Mouse (Mus musculus) liver, embryonic 14.5 days (tissue): ENCODE measurements at regions not wholly inside any gene's neighbourhood (a gene's known extent, or its start where the extent isn't known, plus 50 kb on each side); places are given as distances from the start of the nearest gene placed in this dataset.

ENCODE experiments used
- ATAC-seq: fragments of 200-750 bp; cut with Nextera tagmentation; 2 replicates; pipeline ENCODE4 v1.8.0; 2017; ENCODE audit warnings: moderate number of reproducible peaks, mild to moderate bottlenecking, moderate library complexity; ENCODE audit not compliant: insufficient read depth
- DNase-seq, 3 experiments: peaks; one replicate each; pipeline ENCODE4 v3.0.0-alpha.2; 2012 to 2013; ENCODE audit warnings: low read depth in 3 of 3, low spot score in 3 of 3
- H3K27ac ChIP-seq: fragments of 300-500 bp; sonication (generic); 2 replicates; pipeline ENCODE4 v1.5.1; 2014; ENCODE audit warnings: moderate library complexity, mild to moderate bottlenecking, control low read depth, inconsistent platforms
- H3K27me3 ChIP-seq: fragments of 300-500 bp; sonication (generic); 2 replicates; pipeline ENCODE4 v1.6.1; 2014; ENCODE audit warnings: mild to moderate bottlenecking, low read length, moderate library complexity; ENCODE audit not compliant: control insufficient read depth, insufficient read depth
- H3K36me3 ChIP-seq: fragments of 300-500 bp; sonication (generic); replicated peaks from 2 replicates; pipeline ENCODE4 v1.6.1; 2014; ENCODE audit warnings: low read depth; ENCODE audit not compliant: control insufficient read depth, insufficient read depth
- H3K4me1 ChIP-seq, 2 experiments: fragments of 200-500 bp in 1 of 2; fragments of 300-500 bp in 1 of 2; sonication (generic) in 1 of 2; replicated peaks; 2 replicates each; pipeline ENCODE4 v1.6.1; 2012 to 2014; ENCODE audit warnings: antibody characterized with exemption in 1 of 2, inconsistent platforms in 1 of 2, low read length in 1 of 2; ENCODE audit not compliant: control insufficient read depth in 2 of 2, insufficient read depth in 2 of 2
- H3K4me2 ChIP-seq: fragments of 300-500 bp; sonication (generic); 2 replicates; pipeline ENCODE4 v1.6.1; 2014; ENCODE audit warnings: low read depth, mild to moderate bottlenecking, control low read depth, moderate library complexity
- H3K4me3 ChIP-seq, 2 experiments: fragments of 200-500 bp in 1 of 2; fragments of 300-500 bp in 1 of 2; sonication (generic) in 1 of 2; 2 replicates each; pipeline ENCODE4 v1.5.1; 2012 to 2014; ENCODE audit warnings: low read depth in 2 of 2, low read length in 2 of 2, mild to moderate bottlenecking in 2 of 2, control low read depth in 1 of 2, inconsistent platforms in 1 of 2, moderate library complexity in 1 of 2; ENCODE audit not compliant: insufficient read depth in 1 of 2
- H3K9ac ChIP-seq: fragments of 300-500 bp; sonication (generic); replicated peaks from 2 replicates; pipeline ENCODE4 v1.6.1; 2014; ENCODE audit warnings: mild to moderate bottlenecking, control low read depth, moderate library complexity
- H3K9me3 ChIP-seq: fragments of 300-500 bp; sonication (generic); 2 replicates; pipeline ENCODE4 v1.6.1; 2016; ENCODE audit warnings: low read length, mixed read lengths; ENCODE audit not compliant: control insufficient read depth
- CTCF ChIP-seq: IDR thresholded peaks from 2 replicates; pipeline ENCODE4 v1.5.1; 2016; ENCODE audit warnings: antibody characterized with exemption, low read depth, control low read depth
- EP300 ChIP-seq: IDR thresholded peaks from 2 replicates; pipeline ENCODE4 v1.6.1; 2016; ENCODE audit warnings: antibody characterized with exemption, low read depth
- WGBS: fragments of 180-500 bp; shearing (Covaris S2); extraction: QIAGEN DNeasy Blood & Tissue Kit; methylation state at CpG from one replicate; pipeline ENCODE4 v1.1.7; 2014; ENCODE audit not compliant: insufficient replicate concordance; 5-methylcytosine and 5-hydroxymethylcytosine counted together

- Histone ChIP-seq H3K27ac (no peak overlapping the region), H3K27me3 (no peaks in the 10 kb centered on the region), H3K36me3 (no peaks in the 10 kb centered on the region), H3K9me3 (no peaks in the 10 kb centered on the region), H3K4me2 (no peak overlapping the region; the same call in 1 of the 2 replicates), H3K4me3 (no peak overlapping the region), H3K9ac (no peak overlapping the region), H3K4me1 (no peaks in the 10 kb centered on the region)
- ATAC-seq = no peak
- DNase-seq = no peak
- TF ChIP-seq CTCF (no peak), EP300 (no peak)
- WGBS = 65% methylated on average over 16 of the region's 16 CpGs
These were observed 71.4 kb downstream of the Actbl2 start for GRCm38 (mm10) chr13:111326096-111326665.

- Histone ChIP-seq H3K4me3 (no peak overlapping the region), H3K27ac (no peak overlapping the region), H3K9ac (no peak overlapping the region), H3K4me2 (no peak overlapping the region), H3K36me3 (no peaks in the 10 kb centered on the region), H3K27me3 (no peaks in the 10 kb centered on the region), H3K4me1 (no peaks in the 10 kb centered on the region), H3K9me3 (no peaks in the 10 kb centered on the region)
- no peak for TF ChIP-seq EP300
- no peak for TF ChIP-seq CTCF
- ATAC-seq = no peak
- DNase-seq = no peak
- WGBS = 70% methylated on average over 3 of the region's 3 CpGs
These were observed 78.2 kb downstream of the Actbl2 start for GRCm38 (mm10) chr13:111333035-111333434.

- Histone ChIP-seq H3K27me3 (no peaks in the 10 kb centered on the region), H3K27ac (no peak overlapping the region), H3K4me3 (no peak overlapping the region), H3K36me3 (no peaks in the 10 kb centered on the region), H3K9ac (no peak overlapping the region), H3K4me1 (no peaks in the 10 kb centered on the region), H3K9me3 (no peaks in the 10 kb centered on the region), H3K4me2 (no peak overlapping the region)
- DNase-seq (no peak), ATAC-seq (no peak)
- TF ChIP-seq CTCF (no peak), EP300 (no peak)
- 75% methylated on average over 4 of the region's 4 CpGs for WGBS
These were observed 79.0 kb downstream of the Actbl2 start for GRCm38 (mm10) chr13:111333851-111334250.

GRCm38 (mm10) chr13:111334258-111335052 is 79.6 kb downstream of the Actbl2 start:
- H3K4me1 ChIP-seq = no peaks in the 10 kb centered on the region
- ATAC-seq = no peak
- no peak overlapping the region for H3K4me2 ChIP-seq
- TF ChIP-seq EP300 = no peak
- no peak for TF ChIP-seq CTCF
- H3K9ac ChIP-seq = no peak overlapping the region
- no peaks in the 10 kb centered on the region for H3K36me3 ChIP-seq
- no peak overlapping the region for H3K27ac ChIP-seq
- no peak for DNase-seq
- no peaks in the 10 kb centered on the region for H3K27me3 ChIP-seq
- H3K4me3 ChIP-seq = no peak overlapping the region
- H3K9me3 ChIP-seq = no peaks in the 10 kb centered on the region
- WGBS = 67% methylated on average over 22 of the region's 22 CpGs

- Histone ChIP-seq H3K9ac (no peak overlapping the region), H3K9me3 (no peaks in the 10 kb centered on the region), H3K4me2 (no peak overlapping the region), H3K27ac (no peak overlapping the region), H3K4me3 (no peak overlapping the region), H3K4me1 (peaks cover 4 to 16% of the 10 kb centered on the region in 2 experiments), H3K27me3 (no peaks in the 10 kb centered on the region), H3K36me3 (no peaks in the 10 kb centered on the region)
- ATAC-seq (no peak), DNase-seq (no peak)
- 51% methylated on average over 10 of the region's 10 CpGs for WGBS
- TF ChIP-seq CTCF = no peak
- TF ChIP-seq EP300 = no peak
These were observed 90.2 kb downstream of the Actbl2 start for GRCm38 (mm10) chr13:111344981-111345380.
